Mouse (Mus musculus): ENCODE results near the gene Tmem266. TPM values are rescaled to one million over a fixed set of nuclear protein-coding genes. Genes with fewer than 3 reads are reported as not detected.
A peak's percentile ranks its signal among the peaks of the same experiment; 100 is the strongest.

Tmem266 gene
- polyA plus RNA-seq, 1 experiment = 0.54 TPM

GRCm38 (mm10) chr9:55324085-55324484 is 2.6 kb upstream of the Tmem266 start:
- Histone ChIP-seq H3K36me3 (ENCODE audit: control insufficient read depth, insufficient read depth, low read length) (no peaks in the 10 kb centered on the region), H3K4me3 (ENCODE audit: control insufficient read depth, low read depth, low read length) (no peak overlapping the region), H3K27ac (ENCODE audit: control insufficient read depth, insufficient read depth, low read depth, low read length) (no peak overlapping the region), H3K27me3 (ENCODE audit: control insufficient read depth, insufficient read depth, low read length) (no peaks in the 10 kb centered on the region), H3K4me1 (ENCODE audit: control insufficient read depth, insufficient read depth, low read length) (peaks cover 2% of the 10 kb centered on the region)
- TF ChIP-seq POLR2A (IDR thresholded peaks at IDR 0.05; ENCODE audit: control insufficient read depth, low read depth, low read length) = no peak
- TF ChIP-seq CTCF (IDR thresholded peaks at IDR 0.05; ENCODE audit: control insufficient read depth, insufficient read depth, insufficient replicate concordance, low read depth, low read length) = no peak

- no peaks in the 10 kb centered on the region for H3K36me3 ChIP-seq (ENCODE audit: control insufficient read depth, insufficient read depth, low read length)
- H3K27me3 ChIP-seq (ENCODE audit: control insufficient read depth, insufficient read depth, low read length) = no peaks in the 10 kb centered on the region
- H3K27ac ChIP-seq (ENCODE audit: control insufficient read depth, insufficient read depth, low read depth, low read length) = no peak overlapping the region
- H3K4me1 ChIP-seq (ENCODE audit: control insufficient read depth, insufficient read depth, low read length) = peaks cover 2% of the 10 kb centered on the region
- no peak overlapping the region for H3K4me3 ChIP-seq (ENCODE audit: control insufficient read depth, low read depth, low read length)
- TF ChIP-seq POLR2A (IDR thresholded peaks at IDR 0.05; ENCODE audit: control insufficient read depth, low read depth, low read length) (no peak), CTCF (IDR thresholded peaks at IDR 0.05; ENCODE audit: control insufficient read depth, insufficient read depth, insufficient replicate concordance, low read depth, low read length) (no peak)
These were observed 2.2 kb upstream of the Tmem266 start for GRCm38 (mm10) chr9:55324516-55324915.

GRCm38 (mm10) chr9:55325061-55325460 is 1.7 kb upstream of the Tmem266 start:
- H3K36me3 ChIP-seq (ENCODE audit: control insufficient read depth, insufficient read depth, low read length) = no peaks in the 10 kb centered on the region
- no peak overlapping the region for H3K4me3 ChIP-seq (ENCODE audit: control insufficient read depth, low read depth, low read length)
- TF ChIP-seq CTCF (IDR thresholded peaks at IDR 0.05; ENCODE audit: control insufficient read depth, insufficient read depth, insufficient replicate concordance, low read depth, low read length) = no peak
- no peak for TF ChIP-seq POLR2A (IDR thresholded peaks at IDR 0.05; ENCODE audit: control insufficient read depth, low read depth, low read length)
- peaks cover 2% of the 10 kb centered on the region for H3K4me1 ChIP-seq (ENCODE audit: control insufficient read depth, insufficient read depth, low read length)
- H3K27ac ChIP-seq (ENCODE audit: control insufficient read depth, insufficient read depth, low read depth, low read length) = no peak overlapping the region
- no peaks in the 10 kb centered on the region for H3K27me3 ChIP-seq (ENCODE audit: control insufficient read depth, insufficient read depth, low read length)

GRCm38 (mm10) chr9:55325564-55326514 is 874 bp upstream of the Tmem266 start:
- TF ChIP-seq CTCF (IDR thresholded peaks at IDR 0.05; ENCODE audit: control insufficient read depth, insufficient read depth, insufficient replicate concordance, low read depth, low read length) (no peak), POLR2A (IDR thresholded peaks at IDR 0.05; ENCODE audit: control insufficient read depth, low read depth, low read length) (no peak)
- Histone ChIP-seq H3K27ac (ENCODE audit: control insufficient read depth, insufficient read depth, low read depth, low read length) (no peak overlapping the region), H3K27me3 (ENCODE audit: control insufficient read depth, insufficient read depth, low read length) (no peaks in the 10 kb centered on the region), H3K36me3 (ENCODE audit: control insufficient read depth, insufficient read depth, low read length) (no peaks in the 10 kb centered on the region), H3K4me1 (ENCODE audit: control insufficient read depth, insufficient read depth, low read length) (peaks cover 2% of the 10 kb centered on the region), H3K4me3 (ENCODE audit: control insufficient read depth, low read depth, low read length) (peak overlapping the region; percentile 77)

- no peak for TF ChIP-seq CTCF (IDR thresholded peaks at IDR 0.05; ENCODE audit: control insufficient read depth, insufficient read depth, insufficient replicate concordance, low read depth, low read length)
- Histone ChIP-seq H3K4me1 (ENCODE audit: control insufficient read depth, insufficient read depth, low read length) (peaks cover 2% of the 10 kb centered on the region), H3K27ac (ENCODE audit: control insufficient read depth, insufficient read depth, low read depth, low read length) (no peak overlapping the region), H3K27me3 (ENCODE audit: control insufficient read depth, insufficient read depth, low read length) (no peaks in the 10 kb centered on the region), H3K36me3 (ENCODE audit: control insufficient read depth, insufficient read depth, low read length) (no peaks in the 10 kb centered on the region), H3K4me3 (ENCODE audit: control insufficient read depth, low read depth, low read length) (peak overlapping the region; percentile 79)
These were observed 512 bp downstream of the Tmem266 start for GRCm38 (mm10) chr9:55327234-55327615.

- Histone ChIP-seq H3K36me3 (ENCODE audit: control insufficient read depth, insufficient read depth, low read length) (no peaks in the 10 kb centered on the region), H3K27ac (ENCODE audit: control insufficient read depth, insufficient read depth, low read depth, low read length) (no peak overlapping the region), H3K27me3 (ENCODE audit: control insufficient read depth, insufficient read depth, low read length) (no peaks in the 10 kb centered on the region), H3K4me1 (ENCODE audit: control insufficient read depth, insufficient read depth, low read length) (peaks cover 2% of the 10 kb centered on the region), H3K4me3 (ENCODE audit: control insufficient read depth, low read depth, low read length) (peak overlapping the region; percentile 8; the same call in 1 of the 2 replicates)
- no peak for TF ChIP-seq CTCF (IDR thresholded peaks at IDR 0.05; ENCODE audit: control insufficient read depth, insufficient read depth, insufficient replicate concordance, low read depth, low read length)
- no peak for TF ChIP-seq POLR2A (IDR thresholded peaks at IDR 0.05; ENCODE audit: control insufficient read depth, low read depth, low read length)
These were observed 1.6 kb downstream of the Tmem266 start for GRCm38 (mm10) chr9:55328151-55328918.

GRCm38 (mm10) chr9:55329401-55329800 is 2.7 kb downstream of the Tmem266 start:
- Histone ChIP-seq H3K36me3 (ENCODE audit: control insufficient read depth, insufficient read depth, low read length) (no peaks in the 10 kb centered on the region), H3K27me3 (ENCODE audit: control insufficient read depth, insufficient read depth, low read length) (no peaks in the 10 kb centered on the region), H3K27ac (ENCODE audit: control insufficient read depth, insufficient read depth, low read depth, low read length) (no peak overlapping the region), H3K4me3 (ENCODE audit: control insufficient read depth, low read depth, low read length) (no peak overlapping the region), H3K4me1 (ENCODE audit: control insufficient read depth, insufficient read depth, low read length) (peaks cover 2% of the 10 kb centered on the region)
- no peak for TF ChIP-seq POLR2A (IDR thresholded peaks at IDR 0.05; ENCODE audit: control insufficient read depth, low read depth, low read length)
- TF ChIP-seq CTCF (IDR thresholded peaks at IDR 0.05; ENCODE audit: control insufficient read depth, insufficient read depth, insufficient replicate concordance, low read depth, low read length) = no peak
